Mouse (Mus musculus): ENCODE data around the gene Cyb5r2.

GRCm38 (mm10) chr7:107700646-107701045 lies 57.2 kb downstream of the Cyb5r2 start:
- TF ChIP-seq CTCF (IDR thresholded peaks at IDR 0.05; ENCODE audit: insufficient read depth, low read depth, low read length), result no peak
- TF ChIP-seq POLR2A (IDR thresholded peaks at IDR 0.05; ENCODE audit: insufficient read depth, low read depth, low read length), result no peak

Data from olfactory bulb, adult 2 months (tissue).